Mouse (Mus musculus) limb, embryonic 11.5 days (tissue): ENCODE data around the gene Prlh. TPM values are rescaled to one million over a fixed set of nuclear protein-coding genes. Genes with fewer than 3 reads are reported as not detected.
A peak's percentile ranks its signal among the peaks of the same experiment; 100 is the strongest.

Experiments used
- ATAC-seq: fragments of 200-750 bp; cut with Nextera tagmentation; 2 replicates; pipeline ENCODE4 v1.8.0; 2017; ENCODE audit warnings: low read depth; ENCODE audit not compliant: insufficient number of reproducible peaks, low FRiP score, low TSS enrichment
- DNase-seq: peaks from one replicate; pipeline ENCODE4 v3.0.0-alpha.2; 2015; ENCODE audit warnings: low spot score
- H3K27ac ChIP-seq: fragments of 300-500 bp; sonication (generic); replicated peaks from 2 replicates; pipeline ENCODE4 v1.5.1; 2014; ENCODE audit warnings: low read depth, mild to moderate bottlenecking, low read length
- H3K27me3 ChIP-seq: fragments of 300-500 bp; sonication (generic); 2 replicates; pipeline ENCODE4 v1.6.1; 2014; ENCODE audit warnings: mild to moderate bottlenecking, low read length, mixed read lengths; ENCODE audit not compliant: control insufficient read depth, insufficient read depth
- H3K36me3 ChIP-seq: fragments of 300-500 bp; sonication (generic); 2 replicates; pipeline ENCODE4 v1.6.1; 2014; ENCODE audit warnings: mild to moderate bottlenecking, low read length, moderate library complexity, mixed read lengths; ENCODE audit not compliant: control insufficient read depth, insufficient read depth
- H3K4me1 ChIP-seq: fragments of 300-500 bp; sonication (generic); 2 replicates; pipeline ENCODE4 v1.6.1; 2014; ENCODE audit warnings: low read length, mixed read lengths; ENCODE audit not compliant: control insufficient read depth, insufficient read depth
- H3K4me2 ChIP-seq: fragments of 300-500 bp; sonication (generic); 2 replicates; pipeline ENCODE4 v1.6.1; 2014; ENCODE audit warnings: low read depth, mild to moderate bottlenecking, moderate library complexity; ENCODE audit not compliant: severe bottlenecking
- H3K4me3 ChIP-seq: fragments of 300-500 bp; sonication (generic); 2 replicates; pipeline ENCODE4 v1.5.1; 2014; ENCODE audit warnings: low read depth, low read length
- H3K9ac ChIP-seq: fragments of 300-500 bp; sonication (generic); 2 replicates; pipeline ENCODE4 v1.6.1; 2014; ENCODE audit warnings: mild to moderate bottlenecking, low read length
- H3K9me3 ChIP-seq: fragments of 300-500 bp; sonication (generic); 2 replicates; pipeline ENCODE4 v1.6.1; 2016; ENCODE audit warnings: low read length; ENCODE audit not compliant: control insufficient read depth
- WGBS: fragments of 180-500 bp; shearing (Covaris S2); extraction: QIAGEN DNeasy Blood & Tissue Kit; methylation state at CpG from one replicate; pipeline ENCODE4 v1.1.7; 2014; 5-methylcytosine and 5-hydroxymethylcytosine counted together
- polyA plus RNA-seq: library from polyadenylated mRNA; unstranded; fragments of >200 nt; fragmentation: Nextera tagmentation; extraction: Ambion mirVana; gene quantifications from 2 replicates; pipeline ENCODE4 v1.2.1, GENCODE M21; 2014

Prlh gene
- polyA plus RNA-seq, 1 experiment from 2014 or later, result not detected

- peak within 1 kb of the TSS; percentile 57 for H3K4me2 ChIP-seq
- H3K27me3 ChIP-seq, result no peaks in the 10 kb centered on the region
- peak within 1 kb of the TSS; percentile 27 for H3K9ac ChIP-seq
- 7% methylated on average over 18 of the region's 18 CpGs for WGBS
- H3K4me3 ChIP-seq, result peak within 1 kb of the TSS; percentile 12; the same call in 1 of the 2 replicates
- ATAC-seq (no peak), DNase-seq (peak; percentile 45)
- H3K36me3 ChIP-seq, result no peaks in the 10 kb centered on the region
- H3K27ac ChIP-seq, result no peak within 1 kb of the TSS
- peaks cover 9% of the 10 kb centered on the region for H3K4me1 ChIP-seq
- H3K9me3 ChIP-seq, result peaks cover 6% of the 10 kb centered on the region; the same call in 1 of the 2 replicates
Measured at GRCm38 (mm10) chr1:90914948-90915569, 37.8 kb upstream of the Prlh start, which contains the start of gene Mlph. TSS of gene Mlph (plus strand) at chr1:90915085.

GRCm38 (mm10) chr1:90917509-90917908 lies 35.4 kb upstream of the Prlh start:
- DNase-seq, result no peak
- H3K27me3 ChIP-seq, result no peaks in the 10 kb centered on the region
- no peak for ATAC-seq
- 59% methylated on average over 6 of the region's 6 CpGs for WGBS
- no peak overlapping the region for H3K27ac ChIP-seq
- H3K4me1 ChIP-seq, result peaks cover 9% of the 10 kb centered on the region
- peaks cover 6% of the 10 kb centered on the region; the same call in 1 of the 2 replicates for H3K9me3 ChIP-seq
- no peaks in the 10 kb centered on the region for H3K36me3 ChIP-seq
- H3K9ac ChIP-seq, result no peak overlapping the region
- no peak overlapping the region for H3K4me2 ChIP-seq
- H3K4me3 ChIP-seq, result no peak overlapping the region

DNA sequence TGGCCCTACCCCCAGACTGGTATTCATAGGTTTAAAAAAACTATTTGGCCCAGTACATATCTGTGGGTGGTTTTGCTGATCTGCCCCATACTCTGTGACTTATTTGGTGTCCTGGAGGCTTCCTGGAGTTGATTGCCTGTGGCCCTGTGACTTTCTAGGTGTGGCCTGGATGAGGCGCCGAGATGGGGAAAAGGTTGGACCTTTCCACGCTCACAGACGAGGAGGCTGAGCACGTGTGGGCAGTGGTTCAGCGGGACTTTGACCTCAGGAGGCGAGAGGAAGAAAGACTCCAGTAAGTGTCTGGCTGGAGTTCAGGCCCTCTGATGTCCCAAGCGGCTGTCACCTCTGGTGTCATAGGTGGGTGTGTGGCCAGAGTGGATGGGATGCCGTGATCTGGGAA lies 31.2 kb upstream of the Prlh start:
- no peak for ATAC-seq
- H3K27ac ChIP-seq, result no peak overlapping the region
- no peaks in the 10 kb centered on the region for H3K36me3 ChIP-seq
- H3K9me3 ChIP-seq, result peaks cover 6% of the 10 kb centered on the region; the same call in 1 of the 2 replicates
- 78% methylated on average over 9 of the region's 9 CpGs for WGBS
- H3K27me3 ChIP-seq, result no peaks in the 10 kb centered on the region
- H3K9ac ChIP-seq, result no peak overlapping the region
- DNase-seq, result no peak
- no peak overlapping the region for H3K4me3 ChIP-seq
- no peak overlapping the region for H3K4me2 ChIP-seq
- H3K4me1 ChIP-seq, result no peaks in the 10 kb centered on the region

- H3K27ac ChIP-seq, result no peak overlapping the region
- H3K4me1 ChIP-seq, result 0 out of 2 replicates have a peak, but pooled peaks cover 3% of the 10 kb centered on the region
- no peak overlapping the region for H3K4me3 ChIP-seq
- H3K4me2 ChIP-seq, result no peak overlapping the region
- no peak for DNase-seq
- WGBS, result 96% methylated on average over 4 of the region's 4 CpGs
- peaks cover 5% of the 10 kb centered on the region for H3K27me3 ChIP-seq
- H3K9me3 ChIP-seq, result no peaks in the 10 kb centered on the region
- no peak overlapping the region for H3K9ac ChIP-seq
- H3K36me3 ChIP-seq, result no peaks in the 10 kb centered on the region
- no peak for ATAC-seq
Measured at GRCm38 (mm10) chr1:90926030-90926429, 26.9 kb upstream of the Prlh start.

DNA sequence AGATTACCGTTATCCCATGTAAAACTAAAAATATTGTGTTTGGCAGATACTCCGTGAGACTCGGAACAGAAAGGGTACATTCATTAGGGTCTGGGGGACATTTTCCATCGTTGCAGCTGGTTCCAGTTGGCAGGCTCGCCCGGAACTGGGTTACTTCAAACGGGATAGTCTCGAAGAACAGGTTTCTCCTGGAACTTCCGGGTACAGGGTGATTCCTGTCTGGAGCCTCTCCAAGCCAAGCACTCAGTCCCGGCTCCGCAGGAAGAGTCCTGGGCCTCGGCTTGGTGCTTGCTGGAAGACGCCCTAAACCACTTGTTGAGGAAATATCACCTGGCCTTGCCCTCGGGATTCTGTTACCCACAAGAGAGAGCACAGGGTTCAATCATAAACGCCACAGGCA lies 25.6 kb upstream of the Prlh start:
- Histone ChIP-seq H3K36me3 (no peaks in the 10 kb centered on the region), H3K27me3 (peaks cover 5% of the 10 kb centered on the region), H3K27ac (no peak overlapping the region), H3K4me1 (0 out of 2 replicates have a peak, but pooled peaks cover 3% of the 10 kb centered on the region), H3K4me2 (no peak overlapping the region), H3K9me3 (no peaks in the 10 kb centered on the region), H3K9ac (no peak overlapping the region), H3K4me3 (no peak overlapping the region)
- DNase-seq (no peak), ATAC-seq (no peak)
- WGBS, result 46% methylated on average over 15 of the region's 15 CpGs

DNA sequence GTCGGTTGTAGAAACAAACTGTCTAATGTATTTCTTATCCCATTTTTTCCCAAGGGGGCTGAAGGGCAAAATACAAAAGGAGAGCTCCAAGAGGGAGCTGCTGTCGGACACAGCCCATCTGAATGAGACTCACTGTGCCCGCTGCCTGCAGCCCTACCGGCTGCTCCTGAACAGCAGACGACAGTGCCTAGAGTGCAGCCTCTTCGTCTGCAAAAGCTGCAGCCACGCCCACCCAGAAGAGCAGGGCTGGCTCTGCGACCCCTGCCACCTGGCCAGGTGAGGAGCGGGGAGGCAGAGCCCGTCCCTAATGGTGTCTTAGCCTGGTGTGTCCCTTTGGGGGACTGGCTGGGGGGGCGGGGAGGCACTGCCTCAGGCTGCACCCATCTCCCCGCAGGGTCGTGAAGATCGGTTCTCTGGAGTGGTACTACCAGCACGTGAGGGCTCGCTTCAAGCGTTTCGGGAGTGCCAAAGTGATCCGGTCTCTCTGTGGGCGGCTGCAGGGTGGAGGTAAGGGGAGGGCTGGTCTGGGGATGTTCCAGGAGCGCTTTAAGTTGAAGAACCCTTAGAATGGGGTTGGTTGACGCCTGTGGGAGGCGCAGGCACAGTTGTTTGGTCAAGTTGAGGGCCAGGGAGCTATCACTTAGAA lies 24.9 kb upstream of the Prlh start:
- DNase-seq (peak; percentile 40), ATAC-seq (peak; percentile 47; the same call in 1 of the 2 replicates)
- Histone ChIP-seq H3K36me3 (no peaks in the 10 kb centered on the region), H3K4me3 (peak overlapping the region; percentile 19), H3K27me3 (peaks cover 5% of the 10 kb centered on the region), H3K9ac (peak overlapping the region; percentile 46; the same call in 1 of the 2 replicates), H3K27ac (no peak overlapping the region), H3K4me2 (peak overlapping the region; percentile 65), H3K4me1 (0 out of 2 replicates have a peak, but pooled peaks cover 3% of the 10 kb centered on the region), H3K9me3 (no peaks in the 10 kb centered on the region)
- WGBS, result 2% methylated on average over 23 of the region's 23 CpGs

- WGBS, result 4% methylated on average over 6 of the region's 6 CpGs
- 0 out of 2 replicates have a peak, but pooled peaks cover 3% of the 10 kb centered on the region for H3K4me1 ChIP-seq
- DNase-seq (peak; percentile 95), ATAC-seq (no peak)
- H3K27ac ChIP-seq, result no peak overlapping the region
- H3K9me3 ChIP-seq, result no peaks in the 10 kb centered on the region
- H3K4me2 ChIP-seq, result peak overlapping the region; percentile 65
- peak overlapping the region; percentile 19; the same call in 1 of the 2 replicates for H3K4me3 ChIP-seq
- peaks cover 5% of the 10 kb centered on the region for H3K27me3 ChIP-seq
- H3K9ac ChIP-seq, result no peak overlapping the region; the same call in 1 of the 2 replicates
- no peaks in the 10 kb centered on the region for H3K36me3 ChIP-seq
Measured at GRCm38 (mm10) chr1:90928575-90928934, 24.4 kb upstream of the Prlh start.

GRCm38 (mm10) chr1:90933001-90933400 lies 19.9 kb upstream of the Prlh start:
- 78% methylated on average over 5 of the region's 5 CpGs for WGBS
- no peak for DNase-seq

More at GRCm38 (mm10) chr1:90933001-90933400, 19.9 kb upstream of the Prlh start:
- Histone ChIP-seq H3K36me3 (no peaks in the 10 kb centered on the region), H3K9me3 (no peaks in the 10 kb centered on the region), H3K4me2 (no peak overlapping the region), H3K9ac (no peak overlapping the region), H3K27ac (no peak overlapping the region), H3K27me3 (peaks cover 2% of the 10 kb centered on the region), H3K4me1 (0 out of 2 replicates have a peak, but pooled peaks cover 1% of the 10 kb centered on the region), H3K4me3 (no peak overlapping the region)
- no peak for ATAC-seq
